Mouse (Mus musculus) kidney, adult 2 months (tissue): ENCODE measurements at regions not wholly inside any gene's neighbourhood (a gene's known extent, or its start where the extent isn't known, plus 50 kb on each side); places are given as distances from the start of the nearest gene placed in this dataset.

Source experiments
- CTCF ChIP-seq: fragments of 200-500 bp; conservative IDR thresholded peaks from 2 replicates; pipeline ENCODE4 v1.5.1; 2011; ENCODE audit warnings: low read depth, mild to moderate bottlenecking, control low read depth, low read length, moderate library complexity, mixed read lengths; ENCODE audit not compliant: insufficient read depth, insufficient read length
- POLR2A ChIP-seq: fragments of 200-500 bp; IDR thresholded peaks from one replicate; pipeline ENCODE4 v1.6.1; 2011; ENCODE audit warnings: low read depth, low read length, control low read depth

DNA sequence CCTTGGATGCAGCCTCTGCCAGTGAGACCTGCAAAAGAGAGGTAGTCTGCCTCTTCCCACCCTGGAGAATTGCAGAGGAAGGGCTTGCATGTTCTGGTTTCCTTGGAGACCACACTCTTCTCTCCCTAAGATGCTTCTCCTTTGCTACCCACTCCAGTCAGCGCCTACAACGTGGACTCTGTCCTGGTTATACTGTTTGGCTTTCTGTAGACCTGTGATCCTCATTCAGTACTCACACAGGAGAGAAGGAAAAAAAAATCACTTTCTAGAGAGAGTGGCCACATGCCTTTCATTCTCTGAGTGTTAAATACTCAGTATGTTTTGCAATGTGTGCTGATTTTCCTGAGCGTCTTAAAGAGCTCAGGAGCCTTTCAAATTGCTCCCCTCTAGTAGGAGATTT is 372.0 kb upstream of the Tenm4 start:
- TF ChIP-seq CTCF (no peak), POLR2A (no peak)
